Mouse (Mus musculus) megakaryocyte progenitor cell, adult 5-6 weeks (primary cell): ENCODE measurements at regions not wholly inside any gene's neighbourhood (a gene's known extent, or its start where the extent isn't known, plus 50 kb on each side); places are given as distances from the start of the nearest gene placed in this dataset.
A peak's percentile ranks its signal among the peaks of the same experiment; 100 is the strongest.

Experiments used
- ATAC-seq: replicated peaks from 2 replicates; pipeline ENCODE4 v1.8.0; 2016; ENCODE audit warnings: mild to moderate bottlenecking, moderate TSS enrichment, inconsistent platforms; ENCODE audit not compliant: poor library complexity

- ATAC-seq: no peak
Observed at GRCm38 (mm10) chr12:26551168-26551926, 82.3 kb downstream of the Cmpk2 start.

GRCm38 (mm10) chr12:26547466-26547865 lies 78.5 kb downstream of the Cmpk2 start:
- ATAC-seq: no peak

- no peak for ATAC-seq
Observed at GRCm38 (mm10) chr12:26546361-26546760, 77.4 kb downstream of the Cmpk2 start.

- ATAC-seq: no peak
Observed at GRCm38 (mm10) chr12:26543463-26543862, 74.5 kb downstream of the Cmpk2 start.

- ATAC-seq: no peak
Observed at GRCm38 (mm10) chr12:26542451-26542850, 73.4 kb downstream of the Cmpk2 start.

GRCm38 (mm10) chr12:26535261-26535890 lies 66.4 kb downstream of the Cmpk2 start:
- no peak for ATAC-seq

- ATAC-seq: no peak
Observed at GRCm38 (mm10) chr12:26534229-26535105, 65.5 kb downstream of the Cmpk2 start.

GRCm38 (mm10) chr12:26533641-26534151 lies 64.7 kb downstream of the Cmpk2 start:
- no peak for ATAC-seq

GRCm38 (mm10) chr12:26532823-26533640 lies 64.0 kb downstream of the Cmpk2 start:
- ATAC-seq: peak; percentile 98

GRCm38 (mm10) chr12:26532076-26532475 lies 63.1 kb downstream of the Cmpk2 start:
- no peak for ATAC-seq
